Mouse (Mus musculus): ENCODE results near the gene Nf1.
"Not testable (repeated sequence)": the region's sequence is repeated elsewhere in the genome, so short reads cannot be mapped to it uniquely, and the experiment has no call there.

Nf1 gene

DNA sequence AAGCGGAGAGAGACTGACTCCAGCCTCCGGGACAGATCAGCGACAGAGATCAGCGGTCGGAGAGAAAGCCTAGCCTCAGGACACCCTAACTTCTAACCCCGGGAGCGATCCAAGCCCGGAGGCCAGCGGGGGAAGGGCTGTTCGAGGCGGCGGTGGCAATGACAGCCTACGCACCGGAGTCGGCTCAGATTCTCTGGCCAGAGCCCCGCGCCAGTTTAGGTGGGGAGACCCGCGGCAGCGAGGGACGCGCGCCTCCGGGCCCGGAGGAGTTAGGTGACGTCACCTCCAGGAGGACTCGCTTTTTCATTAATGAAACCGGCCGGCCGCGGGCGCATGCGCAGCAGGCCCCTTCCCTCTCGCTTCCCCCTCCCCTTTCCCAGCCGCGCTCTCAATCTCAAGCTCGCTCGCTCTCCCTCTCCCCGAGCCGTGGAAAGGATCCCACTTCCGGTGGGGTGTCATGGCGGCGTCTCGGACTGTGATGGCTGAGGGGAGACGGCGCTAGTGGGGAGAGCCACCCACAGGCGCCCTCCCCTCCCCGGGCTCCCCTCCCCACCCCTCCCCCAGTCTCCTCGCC is at the start of gene Nf1:
Gene Nf1, plus strand, starts transcription at position 460 of the 574 bp plus-strand sequence.
- peak; percentile 97 to 99 for DNase-seq (ENCODE audit: inconsistent age in 2 of 2, low spot score in 1 of 2)

DNA sequence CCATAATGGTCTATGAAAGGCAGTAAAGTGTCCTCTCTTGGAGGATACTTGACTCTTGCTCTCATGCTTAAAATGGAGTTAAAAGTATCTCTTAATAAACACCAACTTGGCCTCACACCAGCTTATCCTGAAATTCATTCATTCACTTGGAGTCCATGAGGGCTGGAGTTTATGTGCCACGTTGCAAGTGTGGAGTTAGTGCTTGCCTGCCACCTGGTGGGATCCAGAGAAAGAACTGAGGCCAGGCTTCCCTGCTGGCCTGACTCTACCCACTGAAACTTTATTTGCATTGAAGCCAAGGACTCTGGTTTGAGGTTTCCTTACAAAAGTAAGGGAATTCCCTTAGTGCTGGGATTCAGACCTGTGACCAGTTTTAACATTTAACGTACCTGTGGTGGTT is 49.0 kb upstream of the Nf1 start:
- DNase-seq (ENCODE audit: inconsistent age in 2 of 2, low spot score in 1 of 2): peak; percentile 31 to 66

DNA sequence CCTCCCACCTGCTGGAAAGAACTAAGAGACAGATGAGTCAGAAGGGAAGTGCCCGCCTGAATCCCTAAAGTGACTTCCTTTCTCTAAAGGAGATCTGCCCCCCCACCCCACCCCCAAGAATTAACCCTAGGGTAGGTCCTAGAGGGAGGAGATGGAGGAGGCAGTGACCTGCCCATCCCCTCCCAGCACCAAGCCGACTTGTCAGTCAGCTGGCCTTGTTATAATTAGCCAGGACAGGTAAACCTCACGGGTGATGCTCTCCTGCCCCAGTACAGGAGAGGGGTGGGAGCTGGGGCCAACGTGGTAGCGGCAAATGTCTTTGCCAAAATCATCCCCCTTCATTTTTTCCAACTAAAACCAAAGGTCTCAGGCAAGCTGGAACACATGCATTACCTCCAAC is 47.8 kb upstream of the Nf1 start:
- no peak for DNase-seq (ENCODE audit: inconsistent age in 2 of 2, low spot score in 1 of 2)

DNA sequence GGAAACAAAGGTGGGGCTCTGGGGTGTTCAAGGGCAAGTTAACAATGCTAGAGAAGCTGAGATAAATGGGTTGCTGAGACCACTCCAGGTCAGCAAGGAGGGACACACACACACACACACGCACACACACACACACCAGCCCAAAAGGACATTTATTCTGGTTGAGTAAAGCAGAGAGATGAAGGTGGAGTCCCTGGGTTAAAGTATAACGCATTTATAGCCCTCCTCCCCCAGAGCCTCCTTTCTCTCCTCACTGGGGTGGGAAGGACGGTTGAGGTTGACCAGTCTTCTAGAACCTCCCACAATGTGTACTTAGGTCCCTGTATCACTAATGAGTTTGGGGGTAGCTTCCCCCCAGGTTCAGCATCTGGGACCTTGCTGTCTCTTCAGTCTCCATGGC is 47.4 kb upstream of the Nf1 start:
- DNase-seq (ENCODE audit: inconsistent age in 2 of 2, low spot score in 1 of 2): no peak

DNA sequence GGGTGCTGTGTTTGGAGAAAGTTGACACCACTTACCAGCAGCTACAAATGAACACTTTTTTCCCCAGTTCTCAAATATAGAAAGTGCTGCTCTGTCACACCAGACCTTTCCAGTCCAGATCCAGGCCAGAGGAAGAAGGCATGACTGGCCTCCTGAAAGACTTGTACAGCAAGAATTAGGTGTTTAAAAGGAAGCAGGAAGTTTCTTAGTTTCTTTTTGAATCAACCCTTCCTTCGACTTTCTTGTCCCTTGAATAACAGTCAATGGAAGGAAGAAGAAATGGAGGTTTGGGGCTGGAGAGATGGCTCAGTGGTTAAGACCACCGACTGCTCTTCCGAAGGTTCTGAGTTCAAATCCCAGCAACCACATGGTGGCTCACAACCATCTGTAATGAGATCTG is 46.5 kb upstream of the Nf1 start:
- no peak for DNase-seq (ENCODE audit: inconsistent age in 2 of 2, low spot score in 1 of 2)

DNA sequence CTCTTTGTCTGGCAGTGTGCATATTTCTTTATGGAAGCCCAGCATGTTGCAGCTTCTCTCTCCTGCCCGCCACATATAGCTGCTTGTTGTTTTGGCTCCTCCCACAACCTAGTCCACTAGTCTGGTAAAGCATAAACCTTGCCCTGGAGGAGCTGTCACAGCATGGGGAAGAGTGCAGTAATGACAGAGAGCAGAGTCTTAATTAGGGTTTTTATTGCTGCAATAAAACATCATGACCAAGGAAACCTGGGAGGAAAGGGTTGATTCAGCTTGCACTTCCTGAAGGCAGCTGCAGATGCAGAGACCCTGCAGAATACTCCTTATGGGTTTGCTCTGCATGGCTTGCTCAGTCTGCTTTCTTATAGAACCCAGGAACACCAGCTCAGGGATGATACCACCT is 45.5 kb upstream of the Nf1 start:
- DNase-seq (ENCODE audit: inconsistent age in 2 of 2, low spot score in 1 of 2): no peak

DNA sequence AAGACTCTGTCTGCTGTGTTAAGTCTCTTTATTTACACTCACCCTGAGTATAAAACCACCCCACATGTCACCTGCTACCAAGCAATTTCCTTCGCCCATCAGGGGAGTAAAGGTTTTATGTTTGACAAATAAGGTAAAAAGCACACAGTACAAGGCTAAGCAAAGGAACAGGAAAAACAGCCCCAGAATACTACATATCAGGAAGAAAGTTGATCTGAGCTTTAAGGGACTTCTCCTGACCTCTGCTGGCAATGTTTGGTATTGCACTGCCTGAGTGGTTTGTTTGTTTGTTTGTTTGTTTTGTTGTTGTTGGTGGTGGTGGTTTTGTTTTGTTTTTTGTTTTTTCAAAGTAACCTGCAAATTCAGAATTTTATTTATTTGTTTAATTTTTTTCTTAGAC is 43.3 kb upstream of the Nf1 start:
- peak in 1 of 2 experiments; percentile 82 for DNase-seq (ENCODE audit: inconsistent age in 2 of 2, low spot score in 1 of 2)

DNA sequence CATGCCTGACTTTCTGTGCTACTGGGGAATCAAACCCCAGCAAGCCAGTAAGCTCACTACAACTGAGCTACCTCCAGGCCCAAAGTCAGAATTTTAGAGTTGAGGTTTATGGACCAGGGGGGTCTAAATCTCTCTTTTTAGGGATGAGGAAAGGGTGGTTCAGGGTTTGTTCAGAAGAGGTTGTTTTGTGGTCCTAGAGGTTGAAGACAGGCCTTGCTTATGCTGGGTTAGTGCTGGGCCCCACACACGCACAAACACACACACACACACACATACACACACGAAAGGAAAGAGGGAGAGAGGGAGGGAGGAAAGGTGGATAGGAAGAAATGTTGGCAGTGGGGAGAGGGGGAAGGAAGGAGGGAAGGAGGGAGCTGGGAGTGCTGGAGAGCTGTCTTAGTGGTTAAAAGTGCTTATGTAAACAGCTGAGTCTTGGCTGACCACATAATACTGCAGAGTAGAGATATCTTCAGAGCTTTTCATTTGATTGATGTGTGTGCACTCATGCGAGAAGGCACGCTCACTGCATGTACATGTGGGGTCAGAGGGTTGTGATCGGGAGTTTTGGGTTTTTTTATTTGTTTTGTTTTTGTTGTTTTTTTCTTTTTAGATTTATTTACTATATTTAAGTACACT is 42.5 kb upstream of the Nf1 start, which contains the start of gene Gm9964:
Gene Gm9964, minus strand, starts transcription at position 51 of the 636 bp plus-strand sequence.
- DNase-seq (ENCODE audit: inconsistent age in 2 of 2, low spot score in 1 of 2): no peak

DNA sequence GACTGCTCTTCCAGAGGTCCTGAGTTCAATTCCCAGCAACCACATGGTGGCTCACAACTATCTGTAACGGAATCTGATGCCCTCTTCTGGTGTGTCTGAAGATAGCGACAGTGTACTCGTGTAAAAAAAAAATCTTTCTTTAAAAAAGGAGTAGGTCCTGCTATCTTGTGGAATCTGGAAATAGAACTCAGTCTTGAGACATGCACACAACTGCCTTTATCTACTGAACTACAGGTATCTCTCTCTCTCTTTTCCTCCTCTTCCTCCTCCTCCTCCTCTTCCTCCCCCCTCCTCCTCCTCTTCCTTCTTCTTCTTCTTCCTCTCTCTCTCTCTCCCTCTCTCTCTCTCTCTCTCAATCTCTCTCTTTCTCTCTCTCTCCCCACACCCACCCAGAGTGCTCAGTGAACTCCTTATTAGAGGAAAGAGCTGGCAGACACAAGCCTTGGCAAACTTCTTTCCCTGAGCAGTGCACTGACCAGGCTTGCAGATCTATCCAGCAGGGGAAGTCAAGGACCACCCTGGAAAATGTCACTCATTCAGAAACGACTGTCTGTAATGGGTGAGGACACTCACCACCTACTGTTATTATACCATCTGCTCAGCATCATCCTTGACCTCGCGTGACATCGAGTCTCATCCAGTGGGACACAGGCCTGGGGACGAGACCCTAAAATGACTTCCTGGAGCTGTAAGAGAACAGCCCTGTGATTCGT is 39.6 kb upstream of the Nf1 start:
- DNase-seq (ENCODE audit: inconsistent age in 2 of 2, low spot score in 1 of 2): no peak

DNA sequence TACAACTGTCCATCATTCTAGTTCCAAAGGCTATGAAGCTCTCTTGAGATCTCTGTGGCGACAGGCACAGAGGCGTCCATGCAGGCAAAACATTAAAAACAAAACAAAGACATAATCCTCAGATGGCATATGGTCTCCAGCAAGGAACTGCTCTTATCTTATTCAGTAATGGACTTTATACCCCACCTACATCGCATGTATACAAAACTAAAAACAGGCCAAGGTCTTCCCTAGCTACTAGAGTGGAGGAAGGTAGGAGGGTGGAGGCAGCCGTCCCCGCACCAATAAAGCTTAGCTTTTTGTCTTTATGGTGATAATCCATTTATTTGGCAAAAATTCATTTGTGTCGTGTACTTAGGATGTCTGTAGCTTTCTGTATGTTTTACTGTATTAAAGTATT is 36.4 kb upstream of the Nf1 start:
- DNase-seq (ENCODE audit: inconsistent age in 2 of 2, low spot score in 1 of 2): no peak

DNA sequence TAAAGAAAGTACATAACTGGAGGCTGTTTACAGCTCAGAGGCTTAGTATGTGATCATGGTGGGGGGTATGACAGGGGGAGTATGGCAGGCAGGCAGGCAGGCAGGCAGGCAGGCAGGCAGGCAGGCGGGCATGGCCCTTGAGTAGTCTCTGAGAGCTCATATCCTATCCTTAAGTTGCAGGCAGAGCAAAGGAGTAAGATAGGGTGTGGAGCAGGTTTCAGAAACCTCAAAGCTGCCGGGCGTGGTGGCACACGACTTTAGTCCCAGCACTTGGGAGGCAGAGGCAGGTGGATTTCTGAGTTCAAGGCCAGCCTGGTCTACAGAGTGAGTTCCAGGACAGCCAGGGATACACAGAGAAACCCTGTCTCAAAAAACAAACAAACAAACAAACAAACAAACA is 35.2 kb upstream of the Nf1 start:
- DNase-seq (ENCODE audit: inconsistent age in 2 of 2, low spot score in 1 of 2): not testable (repeated sequence)

DNA sequence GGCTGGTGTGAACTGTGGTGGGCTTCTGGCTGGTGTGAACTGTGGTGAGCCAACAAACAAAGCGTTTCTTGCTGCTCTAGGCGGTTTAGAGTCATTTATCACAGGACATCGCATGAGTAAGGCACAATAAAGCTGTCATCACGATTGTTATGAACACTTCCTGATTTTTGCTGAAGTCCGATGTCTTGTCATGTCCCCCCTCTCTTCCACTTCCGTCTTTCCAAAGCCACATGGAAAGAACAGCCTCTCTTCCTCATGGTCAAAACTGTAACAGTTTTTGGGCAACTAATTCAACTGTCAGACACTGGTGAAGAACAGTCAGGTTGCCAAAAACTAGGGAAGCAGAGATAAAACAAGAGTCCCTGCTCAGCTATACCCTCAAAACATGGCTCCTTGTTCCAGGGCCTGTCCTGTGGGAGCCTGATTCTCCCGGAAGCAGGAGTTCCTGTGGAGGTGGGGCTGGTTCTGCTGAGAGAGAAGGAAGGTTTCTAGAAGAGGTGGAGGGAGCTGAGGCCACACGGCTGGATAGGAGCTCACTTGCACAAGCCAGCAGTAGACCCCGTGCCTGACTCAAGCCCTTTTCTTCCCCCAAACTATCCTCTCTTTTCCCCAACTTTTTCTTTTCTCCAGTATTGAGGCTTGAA is 33.7 kb upstream of the Nf1 start:
- peak; percentile 21 to 47 for DNase-seq (ENCODE audit: inconsistent age in 2 of 2, low spot score in 1 of 2)

DNA sequence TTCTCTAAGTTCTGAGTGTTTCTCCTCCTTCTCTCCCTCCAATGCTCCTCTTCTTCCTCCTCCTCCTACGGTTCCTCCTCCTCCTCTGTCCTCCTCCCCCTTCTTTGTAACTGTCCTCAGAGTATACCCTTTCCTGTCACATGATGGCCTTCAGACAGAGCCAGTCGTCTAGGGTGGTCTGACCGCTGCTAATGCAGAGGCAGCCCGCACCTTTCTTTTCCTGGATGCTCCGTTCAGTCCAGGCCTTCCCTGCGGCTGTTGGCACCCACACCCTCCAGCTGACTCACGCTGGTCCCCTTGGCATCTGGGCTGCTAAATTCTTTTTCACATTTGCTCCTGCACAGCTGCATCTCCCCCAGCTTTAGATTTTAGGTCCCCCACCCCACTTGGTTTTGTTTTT is 33.0 kb upstream of the Nf1 start:
- DNase-seq (ENCODE audit: inconsistent age in 2 of 2, low spot score in 1 of 2): peak; percentile 65 to 79

DNA sequence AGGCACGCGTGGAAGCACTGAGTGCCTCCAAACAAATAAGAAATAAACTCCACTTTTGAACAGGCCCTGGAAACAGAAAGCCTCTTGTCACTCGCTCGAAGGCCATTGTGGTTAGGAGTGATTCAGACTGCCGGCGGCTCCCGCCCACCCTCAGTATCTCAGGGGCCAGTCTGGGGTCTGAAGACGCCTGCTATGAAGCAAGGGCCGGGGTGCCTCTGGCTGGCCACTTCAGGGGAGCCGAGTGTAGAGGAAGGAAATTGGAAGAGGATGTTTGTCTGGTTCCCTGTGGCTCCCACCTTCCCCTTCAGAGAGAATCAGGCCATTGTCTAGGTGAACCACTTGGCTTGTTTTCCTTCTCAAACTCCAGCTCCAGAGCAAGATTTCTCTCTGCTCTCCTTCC is 32.5 kb upstream of the Nf1 start:
- peak; percentile 71 to 87 for DNase-seq (ENCODE audit: inconsistent age in 2 of 2, low spot score in 1 of 2)

DNA sequence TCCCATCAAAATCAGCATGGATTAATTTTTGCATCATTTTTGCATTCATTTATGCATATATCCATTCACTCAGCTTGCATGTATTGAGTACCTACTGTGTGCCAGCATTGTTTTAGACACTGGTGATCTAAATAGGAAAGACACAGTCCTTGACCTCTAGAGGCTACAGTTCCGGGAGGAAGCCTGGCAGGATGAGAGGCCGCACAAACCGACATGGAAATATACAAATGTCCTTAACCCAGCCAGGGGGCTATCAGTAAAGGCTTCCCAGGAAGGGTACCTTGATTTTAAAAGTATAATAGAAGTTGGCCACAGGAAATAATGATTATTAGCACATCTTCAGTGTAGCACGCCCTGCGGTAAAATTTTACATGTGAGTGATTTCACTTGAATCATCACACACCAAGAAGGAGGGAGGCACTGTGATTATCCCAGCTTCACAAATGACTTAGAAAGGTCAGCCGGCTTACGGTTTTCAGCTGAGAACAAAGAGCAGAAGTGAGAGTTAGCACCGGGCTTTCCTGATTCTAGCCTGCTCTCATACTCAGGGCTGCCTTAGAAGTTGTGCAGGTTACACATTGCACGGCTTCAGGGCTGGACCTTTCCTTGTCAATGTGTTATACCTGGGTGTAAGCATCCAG is 31.8 kb upstream of the Nf1 start:
- peak; percentile 15 to 69 for DNase-seq (ENCODE audit: inconsistent age in 2 of 2, low spot score in 1 of 2)

DNA sequence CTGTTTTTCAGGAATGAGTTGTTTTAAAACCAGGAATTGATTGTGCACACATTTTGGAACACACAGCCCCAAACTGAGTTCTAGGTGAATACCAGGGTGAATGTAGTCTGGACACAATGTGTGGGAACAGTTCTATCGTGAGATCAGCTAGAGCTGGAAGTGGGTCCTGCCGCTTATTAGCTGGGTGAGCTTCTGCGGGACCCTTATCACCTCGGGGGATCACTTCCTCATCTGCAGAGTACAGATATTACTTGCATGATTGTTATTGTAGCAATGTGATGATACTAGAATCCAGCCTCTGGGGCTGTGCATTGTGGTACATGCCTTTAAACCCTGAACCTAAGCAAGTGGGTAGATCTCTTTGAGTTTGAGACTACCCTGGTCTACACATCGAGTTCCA is 29.0 kb upstream of the Nf1 start:
- no peak for DNase-seq (ENCODE audit: inconsistent age in 2 of 2, low spot score in 1 of 2)

DNA sequence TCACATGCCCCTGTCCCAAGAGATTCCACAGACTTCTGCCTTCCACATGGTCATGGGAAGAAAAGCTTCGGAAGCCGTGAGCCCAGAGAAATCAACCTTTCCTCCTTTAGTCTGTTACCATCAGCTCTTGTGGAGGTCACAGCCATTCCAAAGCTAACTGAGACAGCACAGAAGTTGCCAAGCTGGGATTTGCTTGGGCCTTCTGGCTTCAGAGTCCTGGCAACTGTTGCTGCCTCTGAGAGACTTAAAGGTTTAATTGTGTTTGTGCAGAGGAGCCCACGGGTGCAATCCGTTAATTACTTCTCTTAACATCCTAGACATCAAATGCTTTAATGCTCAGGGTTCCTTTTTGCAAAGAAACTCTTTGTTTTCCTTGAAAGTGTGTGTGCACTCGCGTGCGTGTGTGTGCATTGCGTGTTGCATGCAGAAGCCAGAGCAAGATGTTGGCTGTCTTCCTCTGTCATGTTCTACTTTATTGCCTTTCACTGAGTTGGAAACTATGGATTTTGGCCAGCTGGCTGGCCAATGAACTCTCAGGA is 22.6 kb upstream of the Nf1 start:
- DNase-seq (ENCODE audit: inconsistent age in 2 of 2, low spot score in 1 of 2): no peak

DNA sequence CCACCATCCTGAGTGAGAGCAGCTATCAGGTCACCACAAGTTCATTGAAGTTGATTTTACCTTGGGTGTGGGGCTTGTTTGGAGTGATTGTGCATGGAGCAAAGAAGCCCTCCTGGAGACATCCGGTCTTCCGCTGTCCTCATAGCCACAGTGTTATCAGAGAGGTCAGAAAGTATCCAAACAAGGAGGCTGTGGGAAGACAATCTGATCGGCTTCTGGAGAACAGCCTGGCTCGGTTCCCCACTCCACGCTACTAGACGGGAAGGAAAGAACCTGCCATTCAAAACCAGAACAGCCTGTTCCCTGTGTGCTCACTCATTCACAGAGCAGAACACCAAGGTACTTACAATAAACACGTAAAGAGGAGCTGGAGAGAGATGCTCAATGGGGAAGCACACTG is 19.7 kb upstream of the Nf1 start:
- DNase-seq (ENCODE audit: inconsistent age in 2 of 2, low spot score in 1 of 2): peak; percentile 21 to 42

DNA sequence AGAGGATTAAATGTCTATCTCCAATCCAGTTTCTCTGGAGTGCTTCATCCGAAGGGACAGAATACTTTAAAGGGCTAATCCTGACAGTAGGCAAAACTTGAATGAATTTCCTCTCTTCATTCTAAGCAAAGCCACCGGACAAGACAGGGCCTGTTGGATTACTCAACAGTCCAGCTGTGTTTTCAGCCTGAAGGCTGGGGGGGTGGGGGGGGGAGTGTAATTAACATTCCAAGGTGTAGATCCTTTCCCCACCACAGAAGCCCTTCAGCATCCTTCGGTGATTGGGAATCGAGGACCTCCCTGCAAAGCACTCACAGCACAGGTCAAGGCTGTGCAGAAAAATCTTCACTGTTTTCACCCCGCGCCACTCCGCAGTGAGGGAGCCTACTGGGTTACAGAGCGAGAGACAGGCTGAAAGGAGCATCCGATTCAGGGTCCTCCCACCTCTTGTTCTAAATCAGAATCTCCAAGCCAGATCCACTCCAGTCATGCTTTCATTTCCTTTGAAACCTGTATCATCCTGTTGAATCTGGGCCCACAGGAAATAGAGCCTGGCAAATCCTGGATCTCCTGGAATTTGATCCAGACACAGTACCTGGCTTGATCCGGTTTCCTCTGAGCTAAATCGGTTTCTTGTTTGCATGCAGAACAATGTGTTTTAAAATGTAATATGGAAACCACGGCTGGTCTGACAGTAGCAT is 15.4 kb upstream of the Nf1 start:
- DNase-seq (ENCODE audit: inconsistent age in 2 of 2, low spot score in 1 of 2): peak in 1 of 2 experiments; percentile 55

DNA sequence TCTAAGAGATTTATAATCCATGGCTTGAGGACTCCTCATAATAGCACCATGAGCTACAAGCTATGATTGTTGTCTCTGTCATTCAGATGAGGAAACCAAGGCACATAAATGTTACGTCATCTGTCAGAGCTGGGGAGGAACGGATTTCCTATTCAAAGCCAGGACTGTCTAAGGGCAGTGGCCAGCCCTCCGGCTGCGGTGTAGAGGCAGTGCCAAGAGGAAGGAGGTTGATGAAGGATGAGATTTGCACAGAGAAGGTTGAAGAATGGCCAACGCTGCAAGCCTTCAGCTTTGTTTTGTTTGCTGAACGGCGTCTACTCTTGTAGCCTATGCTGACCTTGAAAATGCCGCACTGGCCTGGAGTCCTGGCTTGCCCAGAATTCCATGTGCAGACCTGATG is 13.8 kb upstream of the Nf1 start:
- peak; percentile 34 to 65 for DNase-seq (ENCODE audit: inconsistent age in 2 of 2, low spot score in 1 of 2)

DNA sequence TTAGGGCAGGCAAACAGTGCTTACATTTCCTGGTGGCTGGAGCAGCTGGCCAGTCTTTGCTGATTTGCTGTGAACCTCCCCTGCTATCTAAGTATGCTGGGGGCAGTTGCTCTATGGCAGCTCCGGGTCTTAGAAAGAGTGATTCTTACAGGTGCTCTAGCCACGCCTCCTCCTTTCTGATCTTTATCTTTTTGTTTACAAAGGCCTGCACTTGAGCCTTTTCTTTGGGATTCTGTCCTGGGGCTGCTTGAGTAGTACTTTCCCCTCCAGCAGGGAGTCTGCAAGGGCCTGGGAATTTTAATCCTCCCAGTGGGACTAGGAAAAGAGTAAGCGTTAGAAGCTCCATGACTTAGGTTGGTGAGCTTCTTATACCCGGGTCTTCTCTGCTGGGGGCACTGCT is 12.4 kb upstream of the Nf1 start:
- no peak for DNase-seq (ENCODE audit: inconsistent age in 2 of 2, low spot score in 1 of 2)

Data from adrenal gland, adult (tissue).